Mouse (Mus musculus) testis, adult 2 months (tissue): Measurements from ENCODE around the gene Brinp3.
"Not testable (repeated sequence)": the region's sequence is repeated elsewhere in the genome, so short reads cannot be mapped to it uniquely, and the experiment has no call there.

Source experiments
- CTCF ChIP-seq: fragments of 200-500 bp; IDR thresholded peaks from 2 replicates; pipeline ENCODE4 v1.5.1; 2012; ENCODE audit warnings: low read depth, mild to moderate bottlenecking, inconsistent platforms, low read length, moderate library complexity; ENCODE audit not compliant: control insufficient read depth, insufficient read depth, insufficient replicate concordance
- POLR2A ChIP-seq: fragments of 200-500 bp; IDR thresholded peaks from 2 replicates; pipeline ENCODE4 v1.6.1; 2012; ENCODE audit warnings: low read depth, mild to moderate bottlenecking, inconsistent platforms, low read length, moderate library complexity; ENCODE audit not compliant: control insufficient read depth

GRCm38 (mm10) chr1:146724784-146725513, 230.4 kb downstream of the Brinp3 start:
- not testable (repeated sequence) for TF ChIP-seq CTCF, POLR2A
